Mouse (Mus musculus) G1E (cell line): Measurements from ENCODE around the gene Clcn7. TPM values are rescaled to one million over a fixed set of nuclear protein-coding genes. Genes with fewer than 3 reads are reported as not detected.

ENCODE experiments used
- ATAC-seq: 2 replicates; pipeline ENCODE4 v1.8.0; 2016; ENCODE audit warnings: mild to moderate bottlenecking; ENCODE audit not compliant: insufficient number of reproducible peaks, poor library complexity, low FRiP score, severe bottlenecking; ENCODE audit errors: extremely low read depth
- DNase-seq: peaks from one replicate; pipeline ENCODE4 v3.0.0; 2012; ENCODE audit warnings: low spot score
- H3K27me3 ChIP-seq: 2 replicates; pipeline ENCODE4 v1.6.1; 2012; ENCODE audit warnings: mild to moderate bottlenecking, low read length, inconsistent platforms; ENCODE audit not compliant: insufficient read depth
- H3K36me3 ChIP-seq: replicated peaks from 2 replicates; pipeline ENCODE3; 2012; ENCODE audit warnings: mild to moderate bottlenecking, inconsistent platforms
- H3K4me1 ChIP-seq: 2 replicates; pipeline ENCODE4 v1.6.1; 2012; ENCODE audit warnings: low read depth, low read length, inconsistent platforms, mixed read lengths; ENCODE audit not compliant: insufficient read depth
- H3K4me3 ChIP-seq: 2 replicates; pipeline ENCODE4 v1.5.1; 2012; ENCODE audit warnings: low read depth, mild to moderate bottlenecking, inconsistent platforms, low read length, moderate library complexity, mixed read lengths
- H3K9me3 ChIP-seq: replicated peaks from 2 replicates; pipeline ENCODE4 v1.6.1; 2012; ENCODE audit warnings: inconsistent platforms
- CTCF ChIP-seq: IDR thresholded peaks from 2 replicates; pipeline ENCODE4 v1.5.1; 2012; ENCODE audit warnings: low read depth, low read length, inconsistent platforms, mixed read lengths
- GATA1 ChIP-seq: IDR thresholded peaks from 2 replicates; pipeline ENCODE4 v1.6.1; 2012; ENCODE audit warnings: borderline replicate concordance, low read length, inconsistent platforms, mixed read lengths
- GATA2 ChIP-seq: IDR thresholded peaks from 2 replicates; pipeline ENCODE4 v1.6.1; 2012; ENCODE audit warnings: low read depth, low read length, inconsistent platforms, borderline replicate concordance
- POLR2AphosphoS5 ChIP-seq: IDR thresholded peaks from 2 replicates; pipeline ENCODE4 v1.6.1; 2012; ENCODE audit warnings: low read depth, low read length, inconsistent platforms; ENCODE audit not compliant: insufficient replicate concordance
- TAL1 ChIP-seq: conservative IDR thresholded peaks from 2 replicates; pipeline ENCODE4 v1.6.1; 2012; ENCODE audit warnings: low read depth, low read length, inconsistent platforms, mixed read lengths
- polyA plus RNA-seq: library from polyadenylated mRNA; stranded (reverse); fragments of >175 nt; gene quantifications from 2 replicates; pipeline ENCODE4 v1.2.3, GENCODE M21; 2012
- total RNA-seq, 2 experiments: library from RNA; stranded (forward) in 1 of 2; stranded (reverse) in 1 of 2; fragments of 200-1000 nt in 1 of 2; fragments of >200 nt in 1 of 2; fragmentation: Nextera tagmentation in 1 of 2; gene quantifications; 2 replicates each; pipeline ENCODE4 v1.2.3; 2014 to 2017

Clcn7 gene
- total and polyA plus RNA-seq, 3 experiments = 12.7 to 16.1 (median 15.7) TPM

DNA sequence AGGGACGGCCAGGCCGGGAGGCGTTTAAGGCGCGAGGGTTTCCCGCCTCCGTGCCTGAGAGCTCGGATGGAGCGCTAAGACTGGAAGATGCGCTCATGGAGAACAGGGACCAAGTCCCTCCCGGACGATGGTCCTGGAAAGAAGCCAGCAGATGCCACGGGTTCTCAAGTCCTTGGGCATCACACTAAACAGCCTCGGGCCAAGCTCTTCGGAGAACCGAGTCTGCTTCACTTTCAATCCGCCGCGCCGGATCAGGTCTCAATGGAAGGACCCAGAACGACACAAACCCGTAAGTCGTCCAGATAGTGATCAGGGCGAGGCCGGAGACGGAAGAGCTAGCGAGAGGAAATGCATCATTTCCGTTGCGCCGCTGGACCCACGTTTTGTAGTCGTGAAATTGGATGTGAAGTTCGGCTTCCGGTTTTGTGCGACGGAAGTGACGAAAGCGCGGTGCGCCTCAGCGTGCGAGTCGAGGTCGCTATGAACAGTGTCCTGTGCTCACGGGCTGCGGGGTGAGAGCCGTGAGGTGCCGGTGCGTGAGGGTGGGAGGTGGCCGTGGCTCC, 51.0 kb downstream of the Clcn7 start, which contains the start of gene BC003965:
Gene BC003965, plus strand, starts transcription at position 426 of the 563 bp plus-strand sequence.
- Histone ChIP-seq H3K9me3 (no peaks in the 10 kb centered on the region), H3K4me3 (peak within 1 kb of the TSS; percentile 90), H3K27me3 (peaks cover 8% of the 10 kb centered on the region), H3K36me3 (peaks cover 28% of the 10 kb centered on the region), H3K4me1 (peaks cover 53% of the 10 kb centered on the region)
- ATAC-seq (peak; percentile 80), DNase-seq (peak; percentile 83)
- TF ChIP-seq TAL1 (no peak), GATA1 (no peak), GATA2 (peak; percentile 98), POLR2AphosphoS5 (0 out of 2 replicates have a peak, but pooled peaks have one; percentile 15), CTCF (no peak)

DNA sequence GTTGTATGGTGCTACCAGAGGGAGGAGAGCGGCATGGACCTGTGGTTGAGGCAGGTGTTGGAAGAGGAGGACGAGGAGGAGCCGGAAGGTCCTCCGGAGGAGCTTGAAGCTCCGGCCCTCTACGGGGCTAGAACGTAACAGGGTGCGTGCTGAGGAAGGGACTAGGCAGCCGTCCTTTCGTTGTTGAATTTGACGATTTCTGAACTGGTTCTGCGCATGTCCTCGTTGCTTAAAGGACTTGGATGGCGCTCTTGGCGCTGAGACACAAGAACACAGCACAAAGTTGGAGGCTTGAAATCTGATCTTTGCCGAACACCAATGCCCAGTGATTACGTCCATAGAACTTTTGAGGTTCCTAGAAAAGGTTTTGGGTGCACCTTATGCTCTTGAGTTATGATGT, 51.8 kb downstream of the Clcn7 start:
- Histone ChIP-seq H3K4me3 (peak overlapping the region; percentile 90), H3K27me3 (peaks cover 5% of the 10 kb centered on the region), H3K36me3 (peaks cover 32% of the 10 kb centered on the region), H3K4me1 (peaks cover 61% of the 10 kb centered on the region), H3K9me3 (no peaks in the 10 kb centered on the region)
- ATAC-seq = no peak
- DNase-seq = no peak
- TF ChIP-seq POLR2AphosphoS5 (no peak), CTCF (no peak), TAL1 (no peak), GATA1 (no peak), GATA2 (no peak)

DNA sequence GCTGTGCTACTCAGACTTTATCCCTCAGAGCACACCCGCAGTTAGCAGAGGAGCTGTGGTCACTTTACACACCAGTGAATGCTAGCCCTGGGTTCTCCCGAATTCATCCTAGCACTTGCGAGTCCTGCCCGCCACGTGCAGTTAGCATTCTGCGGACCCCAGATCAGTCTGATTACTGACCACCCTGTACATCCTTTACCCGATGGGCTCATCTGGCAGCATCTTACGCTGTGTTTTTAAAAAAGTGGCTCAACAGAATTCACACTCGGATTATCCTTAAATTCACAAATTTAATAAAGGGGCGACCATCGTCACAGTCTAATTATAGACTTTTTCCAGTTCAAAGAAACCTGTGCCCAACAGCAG, 54.6 kb downstream of the Clcn7 start:
- no peaks in the 10 kb centered on the region for H3K27me3 ChIP-seq
- DNase-seq = no peak
- TF ChIP-seq POLR2AphosphoS5 (no peak), GATA1 (no peak), CTCF (no peak), TAL1 (no peak), GATA2 (no peak)
- no peak for ATAC-seq
- no peaks in the 10 kb centered on the region for H3K9me3 ChIP-seq
- peaks cover 58% of the 10 kb centered on the region for H3K36me3 ChIP-seq
- H3K4me3 ChIP-seq = peak overlapping the region; percentile 88
- H3K4me1 ChIP-seq = peaks cover 59% of the 10 kb centered on the region

DNA sequence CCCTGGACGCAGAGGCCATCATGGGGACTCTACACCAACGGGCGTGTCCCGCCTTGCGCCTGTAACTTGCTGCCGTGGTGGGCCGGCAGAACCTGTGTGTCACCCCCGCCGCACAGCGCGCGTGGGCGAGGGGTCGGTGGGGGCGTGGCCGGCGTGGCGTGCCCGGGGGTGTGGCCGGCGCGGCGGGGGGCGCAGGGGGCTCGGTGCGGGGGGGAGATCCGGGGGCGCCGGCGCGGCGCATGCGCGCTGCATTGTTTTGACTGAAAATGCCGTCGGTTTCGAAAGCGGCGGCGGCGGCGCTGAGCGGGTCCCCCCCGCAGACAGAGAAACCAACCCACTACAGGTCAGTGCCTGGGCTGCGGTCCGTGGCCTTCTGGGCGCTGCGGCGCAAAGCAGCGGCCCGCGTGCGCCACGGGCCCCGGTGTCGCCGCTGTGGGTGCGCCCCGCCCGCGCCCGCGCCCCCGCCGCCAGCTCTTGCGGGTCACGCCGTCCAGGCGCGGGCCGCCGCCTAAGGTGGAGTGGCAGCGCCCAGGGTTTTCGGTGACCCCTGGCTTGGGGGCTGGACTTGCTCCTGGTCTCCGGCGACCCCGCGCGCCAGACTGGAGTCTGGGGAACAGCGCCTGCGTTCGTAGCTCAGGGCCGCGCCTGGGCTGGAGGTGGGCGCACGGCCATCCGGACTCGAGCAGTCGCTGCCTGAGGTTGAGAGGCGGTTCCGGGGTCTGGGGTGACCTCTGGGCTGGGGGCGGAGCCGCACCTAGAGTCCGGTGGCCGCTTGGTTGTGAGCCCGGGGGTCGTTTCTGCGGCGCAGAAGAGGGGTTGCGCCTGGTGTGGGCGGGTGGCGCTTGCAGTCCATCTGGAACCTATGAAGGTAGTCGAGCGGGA, 55.2 kb downstream of the Clcn7 start, which contains the start of gene Unkl:
Gene Unkl, plus strand, starts transcription at position 248 of the 882 bp plus-strand sequence.
- peaks cover 64% of the 10 kb centered on the region for H3K36me3 ChIP-seq
- H3K4me3 ChIP-seq = peak within 1 kb of the TSS; percentile 88
- no peaks in the 10 kb centered on the region for H3K9me3 ChIP-seq
- ATAC-seq = peak; percentile 35; the same call in 1 of the 2 replicates
- TF ChIP-seq TAL1 = no peak
- TF ChIP-seq GATA1 = no peak
- no peak for TF ChIP-seq POLR2AphosphoS5
- TF ChIP-seq CTCF = no peak
- TF ChIP-seq GATA2 = no peak
- H3K4me1 ChIP-seq = peaks cover 55% of the 10 kb centered on the region
- H3K27me3 ChIP-seq = no peaks in the 10 kb centered on the region
- peak; percentile 78 for DNase-seq

DNA sequence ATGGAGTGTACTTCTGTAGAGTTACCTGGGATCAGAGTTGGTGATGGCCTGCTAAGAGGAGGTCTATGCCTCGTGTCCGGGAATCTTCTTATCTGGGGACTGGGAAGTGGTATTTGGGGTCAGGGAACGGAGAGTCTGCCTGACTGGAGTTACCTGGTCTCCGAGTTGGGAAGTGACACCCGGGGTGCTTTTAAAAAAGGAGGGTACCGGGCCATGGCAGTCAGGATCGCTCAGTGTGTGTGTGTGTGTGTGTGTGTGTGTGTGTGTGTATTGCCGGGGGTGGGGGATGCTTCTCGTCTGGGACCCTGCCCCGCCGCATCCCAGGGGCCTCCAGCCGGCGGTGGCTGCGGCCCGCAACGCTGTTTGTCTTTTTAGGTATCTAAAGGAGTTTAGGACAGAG, 55.9 kb downstream of the Clcn7 start:
- Histone ChIP-seq H3K27me3 (no peaks in the 10 kb centered on the region), H3K9me3 (no peaks in the 10 kb centered on the region), H3K4me3 (peak overlapping the region; percentile 88), H3K36me3 (peaks cover 71% of the 10 kb centered on the region), H3K4me1 (peaks cover 49% of the 10 kb centered on the region)
- TF ChIP-seq GATA2 (no peak), POLR2AphosphoS5 (no peak), CTCF (no peak), TAL1 (no peak), GATA1 (no peak)
- ATAC-seq = no peak
- DNase-seq = no peak

DNA sequence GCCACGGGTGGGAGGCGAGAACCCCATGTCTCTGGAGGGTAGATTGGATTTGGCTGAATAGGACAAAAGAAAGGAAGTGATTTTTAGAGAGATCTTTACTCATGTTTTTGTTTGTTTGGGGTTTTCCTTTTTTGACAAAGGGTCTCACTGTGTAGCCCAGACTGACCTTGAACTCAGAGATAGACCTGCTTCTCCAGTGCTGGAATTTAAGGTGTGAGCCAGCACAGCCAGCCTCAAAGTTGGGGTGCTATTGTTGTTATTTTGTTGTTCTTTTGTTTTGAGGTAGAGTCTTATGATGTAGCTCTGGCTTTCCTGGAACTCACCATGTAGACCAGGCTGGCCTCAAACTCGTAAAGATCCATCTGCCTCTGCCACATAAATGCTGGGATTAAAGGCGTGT, 69.2 kb downstream of the Clcn7 start:
- no peak for TF ChIP-seq POLR2AphosphoS5
- TF ChIP-seq CTCF = no peak
- TF ChIP-seq TAL1 = no peak
- no peak for TF ChIP-seq GATA1
- TF ChIP-seq GATA2 = no peak
- Histone ChIP-seq H3K4me1 (peaks cover under 1% of the 10 kb centered on the region; the same call in 1 of the 2 replicates), H3K27me3 (no peaks in the 10 kb centered on the region), H3K36me3 (peaks cover 85% of the 10 kb centered on the region), H3K4me3 (no peak overlapping the region), H3K9me3 (no peaks in the 10 kb centered on the region)
- ATAC-seq (no peak), DNase-seq (no peak)
